Mouse (Mus musculus): ENCODE results near the gene Rnf43.

GRCm38 (mm10) chr11:87667107-87668090 lies 4.9 kb downstream of the Rnf43 start:
- TF ChIP-seq CTCF (IDR thresholded peaks at IDR 0.05; ENCODE audit: low read depth, low read length) (no peak), GATA1 (IDR thresholded peaks at IDR 0.05; ENCODE audit: borderline replicate concordance, low read length) (no peak), TAL1 (conservative IDR thresholded peaks at IDR 0.05; ENCODE audit: low read depth, low read length) (no peak)
